Mouse (Mus musculus) lung, adult 2 months (tissue): ENCODE results near the gene Ugt1a1.

ENCODE experiments used
- CTCF ChIP-seq: fragments of 200-500 bp; IDR thresholded peaks from 2 replicates; pipeline ENCODE4 v1.5.1; 2011; ENCODE audit warnings: mild to moderate bottlenecking, low read length, control low read depth; ENCODE audit not compliant: insufficient read depth
- POLR2A ChIP-seq: fragments of 200-500 bp; IDR thresholded peaks from 2 replicates; pipeline ENCODE4 v1.6.1; 2011; ENCODE audit warnings: low read depth, mild to moderate bottlenecking, control low read depth, low read length, borderline replicate concordance; ENCODE audit errors: extremely low read depth

GRCm38 (mm10) chr1:88179657-88180056 lies 32.1 kb upstream of the Ugt1a1 start:
- TF ChIP-seq POLR2A = no peak
- TF ChIP-seq CTCF = no peak
